Mouse (Mus musculus) lung, postnatal 36 days (tissue): ENCODE results near the gene Celf2.

Source experiments
- DNase-seq: peaks from one replicate; pipeline ENCODE4 v3.0.0; 2022; ENCODE audit warnings: mixed read lengths

Celf2 gene

DNA sequence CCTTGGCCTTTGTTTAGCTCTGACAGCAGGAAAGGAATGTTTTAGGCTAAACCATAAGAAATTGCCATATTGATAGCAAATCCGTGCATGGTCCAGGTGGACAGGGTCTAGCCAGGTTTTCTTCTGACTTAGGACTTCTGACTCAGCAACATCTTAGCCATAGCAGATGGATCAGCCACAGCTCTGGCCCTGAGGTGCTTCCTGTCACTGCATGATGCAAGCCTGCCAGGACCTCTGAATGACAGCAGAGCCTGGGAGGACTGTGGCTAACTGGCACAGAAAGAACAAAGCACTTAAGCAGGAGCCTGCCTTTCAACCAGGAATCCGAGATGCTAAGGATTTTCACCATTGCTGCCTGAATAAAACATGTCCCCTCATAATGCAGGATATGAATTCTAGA, 507.4 kb downstream of the Celf2 start:
- no peak for DNase-seq

DNA sequence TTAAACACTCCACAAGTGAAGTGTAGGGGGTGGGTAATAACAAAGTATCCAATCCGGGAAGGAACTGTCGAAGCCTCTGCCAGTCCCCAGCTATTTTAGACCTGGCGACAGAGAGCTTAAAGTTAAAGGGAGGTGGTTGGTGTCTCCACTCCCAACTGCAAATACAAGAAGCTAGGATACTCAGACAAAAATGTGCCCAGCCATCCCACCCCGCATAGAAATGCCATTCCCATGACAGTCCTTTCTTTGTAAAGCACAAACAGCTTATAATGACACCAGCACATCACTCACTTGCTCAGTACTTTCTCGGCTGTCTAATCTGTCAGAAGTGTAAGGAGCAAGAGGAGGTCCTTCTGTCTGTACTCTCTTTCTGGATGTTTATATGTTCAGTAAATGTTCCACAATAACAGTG, 518.3 kb downstream of the Celf2 start:
- peak; percentile 4 for DNase-seq

DNA sequence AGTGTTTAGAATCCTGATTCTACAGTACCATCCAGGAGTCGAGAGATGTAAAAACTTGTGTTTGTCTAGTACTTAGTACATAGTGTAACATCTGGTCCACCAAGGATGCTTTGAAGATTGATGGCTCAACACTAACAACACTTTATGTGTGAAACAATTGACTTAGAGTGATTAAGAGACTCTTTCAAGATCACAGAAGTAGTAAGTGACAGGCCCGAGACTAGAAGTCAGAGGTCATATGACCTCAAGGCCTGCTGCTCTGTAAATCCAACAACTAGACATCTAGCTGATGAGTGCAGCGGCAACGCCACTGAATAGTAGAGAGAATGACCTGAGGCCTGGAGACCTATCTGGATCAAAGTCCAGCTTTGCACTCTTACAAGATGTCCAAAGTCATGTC, 523.7 kb downstream of the Celf2 start:
- no peak for DNase-seq

DNA sequence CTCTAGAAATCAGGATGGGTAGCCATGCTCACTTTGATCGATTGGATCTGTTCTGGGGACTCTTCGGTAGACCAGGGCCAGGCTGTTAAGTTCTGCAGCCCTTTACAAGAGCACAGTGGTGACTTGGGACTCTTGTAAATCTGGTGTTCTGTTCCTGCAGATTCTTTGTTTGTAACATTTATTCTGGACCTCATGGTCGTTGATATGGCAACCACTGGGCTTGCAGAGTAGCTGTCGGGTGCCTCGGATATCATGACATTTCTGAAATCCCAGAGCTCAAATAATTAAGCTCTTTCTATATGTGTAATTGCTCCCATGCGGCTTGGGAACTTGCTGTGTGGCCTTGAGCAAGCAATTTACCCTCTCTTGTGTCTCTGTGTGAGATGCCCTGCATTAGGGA, 525.5 kb downstream of the Celf2 start:
- DNase-seq, result no peak

DNA sequence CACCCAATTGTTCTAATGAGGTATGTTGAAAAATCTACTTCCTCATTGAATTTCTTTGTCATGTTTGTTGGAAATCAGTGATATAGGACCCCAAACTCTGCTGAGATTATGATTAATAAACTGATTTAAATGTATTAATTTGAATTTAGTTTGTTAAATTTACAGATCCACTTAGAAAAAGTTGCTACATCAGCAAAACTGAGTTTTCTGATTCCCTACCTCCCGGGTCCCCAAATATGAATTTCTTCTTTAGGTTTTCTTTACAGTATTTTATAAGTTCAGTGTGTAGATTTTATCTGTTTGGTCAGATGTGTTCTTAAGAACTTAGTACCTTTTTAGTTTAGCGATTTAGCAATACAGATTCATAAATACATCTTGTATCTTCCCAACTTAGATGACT, 533.1 kb downstream of the Celf2 start:
- no peak for DNase-seq

DNA sequence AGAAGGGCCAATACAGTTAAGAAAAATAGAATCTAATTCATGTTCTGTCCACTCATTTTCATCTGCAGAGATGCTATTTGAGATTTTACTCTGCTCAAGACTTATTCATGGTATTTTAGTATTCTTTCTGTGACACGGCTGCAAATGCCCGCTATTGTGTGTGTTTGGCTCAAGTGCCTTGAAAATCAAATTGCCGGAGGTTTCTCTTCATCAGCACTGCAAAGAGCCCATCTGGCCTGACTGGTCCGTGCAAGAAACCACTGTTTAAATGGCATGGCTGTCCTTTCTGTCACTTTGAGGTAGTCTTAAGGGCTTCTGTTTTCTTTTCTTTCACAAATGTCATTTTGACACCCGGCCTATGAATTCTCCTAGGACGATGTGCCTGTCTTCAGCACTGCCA, 540.1 kb downstream of the Celf2 start:
- no peak for DNase-seq

DNA sequence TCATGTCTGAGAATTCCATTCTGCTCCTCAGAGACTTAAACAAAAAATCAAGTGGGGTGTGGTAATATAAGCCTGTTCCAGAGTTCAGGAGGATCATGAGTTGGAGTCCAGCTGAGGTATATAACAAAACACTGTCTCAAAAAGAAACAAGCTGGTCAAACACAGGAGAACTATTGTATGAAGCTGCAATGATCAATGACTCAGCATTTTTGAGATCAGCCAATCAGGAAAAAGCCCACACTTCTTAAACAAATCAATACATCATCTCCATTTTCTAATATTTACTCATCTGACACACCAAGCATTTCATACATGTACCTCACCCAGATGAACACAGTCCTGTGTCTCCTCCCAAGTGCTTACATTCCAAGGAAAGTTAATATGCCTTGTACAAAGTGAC, 544.1 kb downstream of the Celf2 start:
- no peak for DNase-seq

DNA sequence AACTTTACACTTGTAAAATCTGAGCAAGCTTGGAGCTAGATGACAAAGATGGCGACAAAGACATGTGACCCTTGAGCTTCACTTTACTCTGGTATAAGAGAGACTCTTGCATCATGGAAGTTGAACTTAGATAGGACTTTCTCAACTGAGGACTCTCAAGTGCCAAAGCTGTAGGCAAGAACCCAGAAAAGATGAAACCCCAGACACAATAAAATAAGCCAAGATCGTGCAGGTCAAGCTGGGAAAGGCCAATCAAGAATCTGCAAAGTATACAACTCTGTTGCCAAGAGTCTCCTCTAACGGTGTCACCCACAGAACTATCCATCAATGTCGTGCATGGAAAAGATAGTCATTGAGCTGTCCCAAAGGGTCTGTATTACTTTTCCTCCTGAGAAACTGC, 558.7 kb downstream of the Celf2 start:
- DNase-seq, result peak; percentile 22

DNA sequence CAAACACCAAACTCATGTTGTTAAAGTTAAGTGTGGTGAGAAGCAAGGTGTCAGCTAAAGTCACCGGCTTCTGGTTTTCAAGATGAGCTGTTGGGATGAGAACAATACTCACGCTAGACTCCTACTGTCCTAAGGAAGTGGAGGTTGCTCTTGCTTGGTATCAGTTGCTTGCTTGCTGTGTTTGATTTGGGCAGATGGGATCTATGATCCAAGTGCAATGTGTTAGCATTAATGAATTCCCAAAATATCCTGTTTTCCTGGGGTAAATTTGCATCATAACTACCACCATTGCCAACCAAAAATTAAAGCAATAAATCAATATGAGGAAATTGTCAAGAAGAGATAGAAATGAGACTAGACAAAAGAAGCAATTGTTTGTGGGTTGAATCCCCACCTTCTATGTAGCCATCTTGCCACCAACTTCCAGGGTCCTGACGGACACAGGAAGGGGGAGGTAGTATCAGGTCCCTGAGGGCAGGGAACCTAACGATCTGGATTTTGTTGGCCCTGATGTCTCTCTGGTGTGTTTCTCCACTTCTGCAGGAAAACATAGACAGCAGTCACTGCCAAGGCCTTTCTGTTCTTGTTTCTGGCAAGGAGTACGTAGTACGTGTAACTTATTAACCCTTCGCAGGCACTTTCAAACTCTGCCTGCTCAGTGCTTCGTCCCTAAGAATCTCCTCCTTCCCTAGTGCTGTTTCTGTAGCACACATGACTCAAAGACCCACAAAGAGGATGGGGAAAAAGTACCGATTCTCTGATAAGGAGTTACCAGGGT, 563.5 kb downstream of the Celf2 start:
- DNase-seq, result no peak

DNA sequence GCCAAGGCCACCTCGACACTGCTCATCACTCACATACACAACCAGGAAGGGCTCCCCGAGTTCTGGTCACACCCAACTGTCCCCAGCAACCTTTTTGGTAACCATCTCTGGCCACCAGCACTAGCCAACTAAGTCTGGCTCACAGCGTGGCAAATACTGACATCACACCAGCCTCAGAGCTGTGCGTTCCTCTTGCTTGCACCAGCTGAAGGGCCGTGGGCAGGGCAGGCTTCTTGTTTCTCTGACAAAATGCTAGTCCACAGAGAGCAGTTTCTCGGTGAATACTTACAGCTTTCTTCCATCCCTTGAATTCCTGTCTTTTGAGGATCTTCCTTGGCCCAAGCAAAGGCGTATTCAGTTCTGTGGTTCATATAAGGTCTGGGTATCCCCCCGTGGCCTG, 565.7 kb downstream of the Celf2 start:
- DNase-seq, result no peak

DNA sequence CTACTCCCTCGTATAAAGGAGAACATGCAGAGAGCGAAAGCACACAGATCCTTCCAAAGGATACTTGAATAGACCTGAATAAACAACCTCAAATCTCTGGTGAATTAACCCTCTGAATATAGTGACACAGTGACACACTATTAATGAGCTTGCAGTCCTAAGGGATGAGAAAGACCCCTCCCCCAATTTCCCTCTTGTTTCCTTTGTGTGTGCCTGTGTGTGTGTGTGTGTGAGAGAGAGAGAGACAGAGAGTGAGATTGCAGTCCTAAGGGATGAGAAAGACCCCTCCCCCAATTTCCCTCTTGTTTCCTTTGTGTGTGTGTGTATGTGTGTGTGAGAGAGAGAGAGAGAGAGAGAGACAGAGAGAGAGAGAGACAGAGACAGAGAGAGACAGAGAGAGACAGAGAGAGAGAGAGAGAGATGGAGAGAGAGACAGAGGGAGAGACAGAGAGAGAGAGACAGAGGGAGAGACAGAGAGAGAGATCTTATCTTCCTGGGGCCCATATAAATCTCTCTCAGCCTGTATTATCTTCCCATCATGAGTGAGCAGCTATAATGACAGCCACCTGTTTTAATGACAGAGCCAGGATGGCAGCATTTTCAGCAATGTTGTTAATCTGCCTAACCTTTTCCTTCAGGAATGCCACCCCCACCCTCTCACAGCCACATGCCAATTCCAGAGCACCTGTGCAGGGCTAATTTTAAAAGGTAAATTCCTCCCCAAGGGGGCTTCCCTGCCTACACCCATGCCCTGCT, 566.5 kb downstream of the Celf2 start:
- DNase-seq, result no peak

DNA sequence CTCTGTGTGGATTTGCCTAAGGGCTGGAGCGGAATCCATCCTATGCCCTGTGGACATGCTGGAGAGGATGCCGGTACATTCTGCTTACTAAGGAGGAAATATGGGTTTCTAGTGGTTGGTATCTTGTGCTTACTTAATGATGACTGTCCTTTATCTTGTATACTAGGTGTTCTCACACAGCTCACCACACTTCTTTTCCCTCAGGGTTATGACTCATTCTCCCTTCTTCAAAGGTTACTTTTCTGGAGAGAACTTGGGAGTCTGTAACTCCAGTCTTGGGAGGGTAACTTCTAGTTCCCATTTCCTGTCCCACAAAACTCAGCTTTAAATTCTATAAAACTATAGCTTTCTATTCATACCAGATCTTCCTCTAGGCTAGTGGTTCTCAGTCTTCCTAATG, 570.2 kb downstream of the Celf2 start:
- DNase-seq, result no peak

DNA sequence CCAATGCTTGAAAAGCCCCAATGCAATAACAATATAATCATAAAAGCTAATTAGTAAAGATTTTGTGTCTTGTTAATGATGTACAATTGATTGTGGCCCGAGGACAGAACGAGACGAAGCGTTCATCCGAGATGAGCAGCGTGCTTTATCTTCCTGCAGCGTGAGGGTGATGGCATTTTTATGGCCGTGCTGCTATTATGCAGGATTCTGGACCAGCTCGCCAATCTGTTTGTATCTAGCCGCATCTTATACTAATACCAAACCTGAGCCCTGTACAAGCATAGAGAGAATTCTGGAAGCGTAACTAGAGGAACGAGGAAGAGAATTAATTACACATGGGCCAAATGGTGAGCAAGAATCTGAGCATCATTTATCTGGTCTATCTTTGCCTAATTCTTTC, 576.2 kb downstream of the Celf2 start:
- no peak for DNase-seq

DNA sequence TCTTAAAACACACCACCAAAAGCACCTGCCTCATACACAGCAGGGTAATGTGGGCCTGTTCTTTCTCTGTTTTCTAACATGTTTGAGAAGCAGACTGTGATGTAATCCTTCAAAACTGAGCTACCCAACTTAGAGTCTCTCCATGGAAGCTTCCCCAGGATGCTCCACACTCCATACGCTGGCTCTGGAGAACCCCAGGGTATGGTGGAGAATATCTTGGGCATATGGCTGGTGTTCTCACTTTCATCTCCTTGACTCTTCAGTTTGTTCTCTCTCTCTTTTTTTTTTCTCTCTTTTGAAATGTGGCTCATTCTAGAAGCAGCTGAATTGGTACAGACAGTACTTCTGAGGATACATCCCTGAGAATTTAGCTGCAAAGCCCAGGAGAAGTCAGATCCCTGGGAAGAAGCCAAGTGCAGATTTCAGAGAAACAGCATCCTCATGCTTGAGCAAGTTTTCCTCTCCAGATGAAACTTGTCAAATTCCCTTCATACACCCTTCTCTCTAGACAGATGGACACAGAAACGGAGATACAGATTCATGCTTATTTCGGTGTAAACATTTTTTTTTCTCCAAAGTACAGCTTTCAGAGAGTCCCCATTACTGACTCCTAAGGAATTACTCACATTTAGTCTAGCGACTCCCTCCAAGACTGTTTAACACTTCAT, 581.5 kb downstream of the Celf2 start:
- DNase-seq, result peak; percentile 51

DNA sequence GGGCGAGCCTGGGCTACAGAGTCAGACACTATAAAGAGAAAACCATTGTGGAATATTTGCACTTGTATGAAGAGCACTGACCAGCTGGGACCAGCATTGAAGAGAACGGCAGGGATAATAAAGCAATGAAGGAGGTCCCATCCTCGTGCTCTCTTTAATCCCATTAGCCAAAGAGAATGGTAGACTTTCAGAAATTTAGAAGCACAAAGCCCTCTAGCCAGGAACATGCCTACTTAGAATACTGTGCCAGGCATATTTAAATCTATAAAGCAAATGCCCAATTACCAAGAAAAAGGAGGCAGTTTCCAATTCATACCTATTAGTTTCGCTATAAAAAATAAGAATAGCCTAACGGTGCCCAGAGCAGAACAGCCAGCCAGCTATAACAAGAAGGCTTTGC, 583.9 kb downstream of the Celf2 start:
- no peak for DNase-seq

DNA sequence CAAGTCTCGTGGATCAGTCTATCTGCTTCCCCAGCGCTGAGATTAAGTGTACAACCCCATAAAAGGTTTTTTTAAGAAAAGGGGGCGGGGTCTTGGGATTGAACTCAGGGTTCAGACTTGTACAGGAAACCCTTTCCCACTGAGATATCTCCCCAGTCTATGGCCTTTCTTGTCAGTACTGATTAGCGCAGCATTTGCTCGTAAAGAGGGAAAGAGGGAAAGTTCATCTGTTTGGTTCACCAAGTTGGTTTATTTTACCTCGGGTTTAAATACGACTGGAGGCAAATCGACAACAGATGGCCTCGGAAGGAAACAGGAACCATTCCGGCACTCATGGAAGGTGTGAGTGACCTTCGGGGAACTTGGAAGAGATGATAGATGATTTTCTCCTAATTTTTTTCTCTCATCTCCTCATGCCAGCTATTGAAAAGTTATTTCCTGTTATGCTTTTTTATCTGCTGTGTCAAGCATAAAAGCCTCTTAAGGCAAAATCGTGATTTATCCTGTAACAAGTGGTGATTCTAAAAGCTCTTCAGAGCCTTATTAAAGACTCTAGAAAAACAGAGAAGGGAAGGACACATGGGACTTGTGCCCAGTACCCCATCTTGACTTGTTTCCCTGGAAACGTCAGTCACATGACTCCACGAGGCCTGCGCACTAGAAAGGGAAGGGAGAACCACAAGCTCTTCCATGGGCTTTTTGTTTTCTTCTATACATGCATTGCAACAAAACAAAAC, 585.5 kb downstream of the Celf2 start:
- DNase-seq, result peak; percentile 27

DNA sequence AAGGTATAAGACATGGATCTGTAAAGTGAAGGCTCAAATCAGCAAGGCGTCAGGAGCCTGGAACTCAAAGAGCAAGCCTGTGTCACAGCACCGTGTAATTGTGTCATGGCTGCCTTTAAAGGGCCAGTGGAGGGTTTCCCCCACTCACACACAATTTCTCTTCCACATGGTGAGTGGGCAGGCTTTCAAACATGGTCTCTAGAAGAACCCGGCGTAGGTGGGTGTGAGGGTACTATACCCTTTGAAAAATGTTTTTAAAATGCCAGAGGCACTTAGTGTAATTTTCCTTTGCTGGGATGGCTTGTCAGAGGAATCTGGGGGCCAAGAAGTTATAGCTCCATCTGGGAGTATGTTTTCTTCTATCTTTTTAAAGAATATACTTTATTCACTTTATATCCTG, 594.0 kb downstream of the Celf2 start:
- no peak for DNase-seq

DNA sequence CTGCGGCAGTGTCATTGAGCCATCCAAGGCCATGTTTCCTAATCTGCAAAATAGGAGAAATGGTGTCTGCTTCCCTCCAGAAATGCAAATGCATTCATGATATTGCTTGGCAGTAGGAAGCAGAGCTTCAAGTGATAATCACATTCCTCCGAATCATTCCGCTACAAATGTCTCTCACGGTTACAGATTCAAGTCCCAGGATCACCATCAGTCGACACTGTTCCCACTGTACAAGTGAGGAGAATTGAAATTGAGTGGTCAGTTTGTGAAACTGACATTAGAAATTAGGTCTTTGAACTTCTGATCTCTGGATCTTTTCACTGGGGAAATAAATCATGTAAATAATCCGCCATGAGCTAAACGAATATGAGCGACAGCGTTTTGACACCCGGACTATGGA, 596.0 kb downstream of the Celf2 start:
- DNase-seq, result no peak

DNA sequence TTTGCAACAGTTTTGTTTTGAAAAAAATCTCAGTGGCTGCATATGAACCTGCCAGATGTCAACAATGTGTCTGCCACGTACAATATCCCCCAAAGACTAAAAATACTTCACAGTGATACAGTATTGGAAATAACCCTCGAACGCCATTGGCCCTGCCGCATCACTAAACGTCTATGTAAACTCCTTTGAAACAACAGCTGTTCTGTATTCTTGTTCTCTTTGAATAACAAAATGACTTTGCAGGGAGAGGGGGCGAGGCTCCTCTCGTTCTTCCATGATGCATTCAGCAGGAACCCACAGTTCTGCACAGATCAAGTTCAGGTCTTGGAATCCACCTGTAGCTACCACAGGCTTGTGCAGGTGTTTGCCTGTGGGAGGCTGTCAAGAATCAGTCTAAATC, 597.4 kb downstream of the Celf2 start:
- DNase-seq, result no peak

DNA sequence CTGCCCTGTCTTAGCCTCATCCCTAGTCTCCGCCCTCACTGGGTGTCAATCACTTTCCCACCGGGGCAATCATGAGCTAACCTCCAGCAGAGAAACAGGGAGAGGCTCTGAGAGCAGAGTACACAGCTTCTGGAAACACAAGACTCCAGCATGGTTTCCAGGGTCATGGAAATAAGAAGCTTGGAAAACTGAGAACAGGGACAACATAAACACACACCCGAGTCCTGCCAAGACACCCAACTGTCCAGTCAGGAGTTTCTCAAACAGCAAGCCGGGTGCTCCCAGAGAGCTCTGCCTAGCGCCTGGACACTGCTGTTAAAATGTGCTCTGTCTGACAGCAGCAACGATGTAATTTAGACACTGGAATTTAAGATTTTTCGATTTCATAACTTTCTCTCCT, 599.4 kb downstream of the Celf2 start:
- DNase-seq, result peak; percentile 46

DNA sequence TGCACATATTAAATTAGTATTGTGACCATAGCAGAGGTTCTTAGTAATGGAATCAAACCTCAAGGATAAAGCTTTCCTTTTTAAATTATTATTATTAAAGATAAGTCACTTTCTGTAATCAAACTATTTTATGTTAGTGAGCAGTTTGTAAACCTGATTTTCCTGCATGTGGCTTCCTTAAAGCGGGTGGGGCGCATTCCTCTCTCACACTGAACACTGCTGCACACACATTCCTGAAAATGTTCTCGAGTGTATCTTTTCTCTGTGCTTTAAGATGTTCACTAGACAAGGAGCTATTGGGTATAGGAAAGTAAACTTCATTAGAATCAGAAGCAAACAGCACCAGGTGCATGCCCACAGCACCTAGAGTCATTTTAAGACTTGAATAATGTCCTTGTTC, 605.0 kb downstream of the Celf2 start:
- DNase-seq, result no peak

DNA sequence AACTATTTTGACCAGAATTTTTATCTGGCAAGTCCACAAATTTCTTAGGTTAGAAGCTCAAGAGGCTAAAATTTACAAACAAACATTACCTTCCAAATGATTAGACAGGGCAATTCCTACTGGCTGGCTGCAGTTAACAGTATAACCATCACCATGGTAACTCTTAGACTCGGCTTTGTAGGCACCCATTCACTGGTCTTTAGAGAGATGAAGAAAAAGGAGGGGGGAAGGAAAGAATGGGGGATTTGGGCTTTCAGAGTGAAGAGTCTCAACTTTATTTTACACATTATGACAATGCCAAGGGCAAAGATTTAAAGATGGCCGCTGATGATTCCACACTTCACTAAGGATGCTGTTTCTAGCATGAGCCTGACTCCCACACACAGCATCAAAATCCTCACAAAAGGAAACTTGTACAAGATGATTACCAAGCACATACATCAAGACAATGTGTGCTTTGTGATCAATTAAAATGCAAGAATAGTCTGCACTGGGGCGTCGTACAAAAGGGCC, 606.1 kb downstream of the Celf2 start:
- no peak for DNase-seq

DNA sequence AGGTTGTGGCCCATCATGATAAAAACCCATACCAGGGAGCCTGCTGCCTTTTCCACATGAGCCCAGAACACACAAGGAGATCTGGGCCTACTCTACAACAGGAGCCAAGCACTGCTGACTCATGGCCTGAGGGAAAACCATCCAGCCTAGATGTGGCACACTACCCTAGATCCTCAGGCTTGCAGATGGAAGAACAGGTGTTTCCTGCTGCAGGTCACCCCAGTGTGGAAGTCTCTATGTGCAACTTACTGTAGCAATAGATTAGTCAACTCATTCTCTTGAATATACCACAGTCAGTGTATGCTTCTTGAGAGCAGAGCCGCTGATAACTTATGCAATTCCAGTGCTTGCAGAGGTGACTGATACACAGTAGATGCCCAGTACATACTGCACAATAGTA, 612.5 kb downstream of the Celf2 start:
- DNase-seq, result no peak
